Mouse (Mus musculus) cerebellum, postnatal 14 days (tissue): ENCODE results near the gene Fam81a.
A peak's percentile ranks its signal among the peaks of the same experiment; 100 is the strongest.

Source experiments
- DNase-seq, 2 experiments: peaks; one replicate each; pipeline ENCODE4 v3.0.0; 2021; ENCODE audit warnings: mixed read lengths in 2 of 2

The Fam81a gene

GRCm38 (mm10) chr9:70108151-70108550 is 34.2 kb downstream of the Fam81a start:
- DNase-seq: no peak

DNA sequence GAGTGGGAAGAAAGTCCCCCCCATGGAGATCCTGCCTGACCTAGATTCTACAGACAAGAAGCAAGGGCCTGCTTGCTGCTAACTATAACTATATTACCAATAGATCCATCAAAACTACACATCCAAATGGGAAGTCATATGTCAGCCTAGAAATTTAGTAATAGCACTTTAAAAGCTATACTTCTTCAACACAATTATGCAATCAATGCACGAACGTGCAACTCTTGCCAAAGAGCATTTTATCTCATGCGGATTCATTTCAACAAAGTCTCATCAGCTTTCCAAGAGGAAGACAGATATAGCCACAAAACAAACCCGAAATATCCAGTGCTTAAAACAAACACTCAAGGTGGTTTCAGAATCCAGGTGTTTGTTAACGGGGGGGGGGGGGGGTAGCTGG is 36.8 kb downstream of the Fam81a start:
- no peak for DNase-seq

DNA sequence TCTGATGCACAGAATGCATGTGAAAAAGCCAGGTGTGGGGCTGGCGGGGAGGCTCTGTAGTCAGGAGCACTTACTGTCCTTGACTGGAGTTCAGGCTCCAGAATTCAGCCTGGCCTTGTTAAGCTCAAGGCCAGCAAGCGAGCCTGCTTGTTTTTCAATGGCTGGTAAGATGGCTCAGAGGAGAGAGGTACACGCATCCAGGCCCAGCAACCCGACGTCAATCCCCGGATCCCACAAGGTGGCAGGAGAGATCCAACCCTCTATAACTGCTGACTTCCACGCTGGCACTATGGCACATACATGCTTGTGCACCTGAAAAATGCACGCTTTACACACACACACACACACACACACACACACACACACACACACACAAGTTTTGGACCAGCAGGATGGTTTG is 39.3 kb downstream of the Fam81a start:
- no peak for DNase-seq

- DNase-seq: no peak
Measured at GRCm38 (mm10) chr9:70097542-70097941, 44.8 kb downstream of the Fam81a start.

- no peak for DNase-seq
Measured at GRCm38 (mm10) chr9:70095016-70095415, 47.3 kb downstream of the Fam81a start.

GRCm38 (mm10) chr9:70090541-70090940 is 51.8 kb downstream of the Fam81a start:
- DNase-seq: peak; percentile 72 to 78

DNA sequence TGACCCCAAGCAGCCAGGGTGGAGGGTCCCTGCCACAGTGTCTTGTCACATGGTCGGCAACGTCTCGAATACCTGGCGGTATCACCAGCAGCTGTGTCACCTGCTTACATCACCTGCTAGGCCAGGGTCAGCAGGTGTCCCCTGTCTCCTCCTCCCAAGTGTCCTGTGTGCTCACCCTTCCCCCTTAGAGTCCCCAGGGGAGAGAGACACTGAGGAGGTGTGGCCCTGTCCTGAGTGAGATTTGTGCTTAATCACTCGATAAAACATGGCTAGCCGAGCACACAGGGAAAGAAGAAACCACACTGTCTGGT is 53.6 kb downstream of the Fam81a start:
- DNase-seq: no peak

DNA sequence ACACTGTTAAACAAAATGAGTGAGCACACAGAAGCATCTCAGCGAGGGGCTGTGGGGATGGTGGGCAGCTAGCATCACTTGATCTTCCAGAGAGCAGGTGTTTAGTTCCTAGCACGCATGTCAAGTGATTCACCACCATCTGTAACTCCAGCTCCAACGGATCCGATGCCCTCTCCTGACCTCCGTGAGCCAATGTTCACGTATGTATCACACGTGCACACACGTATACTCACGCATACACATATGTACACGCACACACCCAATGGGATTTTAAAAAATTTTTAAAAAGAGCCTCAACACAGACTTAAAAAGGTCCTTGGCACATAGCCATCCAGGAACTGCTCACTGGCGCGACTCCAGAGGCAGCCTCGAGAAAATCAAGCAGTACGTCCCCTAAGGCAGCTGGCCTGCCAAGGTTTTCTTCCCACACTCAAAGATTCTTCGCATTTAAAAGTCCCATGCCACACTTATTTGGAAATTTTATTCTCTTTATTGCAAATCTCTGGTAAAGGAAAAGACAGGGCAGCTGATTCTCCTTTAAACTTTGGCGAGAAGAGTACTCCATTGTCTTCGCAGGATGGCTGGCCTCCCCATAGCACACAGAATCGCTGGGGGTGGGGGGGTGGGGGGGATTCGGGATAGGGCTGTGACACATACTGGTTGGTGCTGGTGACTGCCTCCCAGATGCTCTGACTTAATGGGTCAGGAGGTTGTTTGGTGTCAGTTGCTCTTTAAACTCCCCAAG is 54.1 kb downstream of the Fam81a start:
- DNase-seq: peak; percentile 43 to 58

- DNase-seq: no peak
Measured at GRCm38 (mm10) chr9:70087379-70087778, 55.0 kb downstream of the Fam81a start.

DNA sequence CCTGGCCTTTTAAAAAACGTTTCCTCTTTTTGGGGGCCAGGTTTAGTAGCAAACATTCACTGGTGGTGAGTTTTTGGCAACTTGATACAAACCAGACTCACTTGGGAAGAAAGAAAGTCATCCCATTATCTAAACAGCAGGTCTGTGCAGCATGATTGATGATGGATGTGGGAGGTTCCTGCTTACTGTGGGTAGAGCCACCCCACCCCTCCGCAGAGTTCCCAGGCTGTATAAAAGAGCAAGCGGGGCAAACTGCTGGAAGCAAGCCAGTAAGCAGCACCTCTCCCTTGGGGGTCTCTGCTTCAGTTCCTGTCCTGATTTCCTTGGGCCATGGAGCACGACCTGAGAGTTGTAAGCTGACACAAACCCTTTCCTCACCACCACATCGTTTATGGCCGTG is 56.3 kb downstream of the Fam81a start:
- DNase-seq: no peak

GRCm38 (mm10) chr9:70084107-70084506 is 58.3 kb downstream of the Fam81a start:
- peak; percentile 78 to 83 for DNase-seq

DNA sequence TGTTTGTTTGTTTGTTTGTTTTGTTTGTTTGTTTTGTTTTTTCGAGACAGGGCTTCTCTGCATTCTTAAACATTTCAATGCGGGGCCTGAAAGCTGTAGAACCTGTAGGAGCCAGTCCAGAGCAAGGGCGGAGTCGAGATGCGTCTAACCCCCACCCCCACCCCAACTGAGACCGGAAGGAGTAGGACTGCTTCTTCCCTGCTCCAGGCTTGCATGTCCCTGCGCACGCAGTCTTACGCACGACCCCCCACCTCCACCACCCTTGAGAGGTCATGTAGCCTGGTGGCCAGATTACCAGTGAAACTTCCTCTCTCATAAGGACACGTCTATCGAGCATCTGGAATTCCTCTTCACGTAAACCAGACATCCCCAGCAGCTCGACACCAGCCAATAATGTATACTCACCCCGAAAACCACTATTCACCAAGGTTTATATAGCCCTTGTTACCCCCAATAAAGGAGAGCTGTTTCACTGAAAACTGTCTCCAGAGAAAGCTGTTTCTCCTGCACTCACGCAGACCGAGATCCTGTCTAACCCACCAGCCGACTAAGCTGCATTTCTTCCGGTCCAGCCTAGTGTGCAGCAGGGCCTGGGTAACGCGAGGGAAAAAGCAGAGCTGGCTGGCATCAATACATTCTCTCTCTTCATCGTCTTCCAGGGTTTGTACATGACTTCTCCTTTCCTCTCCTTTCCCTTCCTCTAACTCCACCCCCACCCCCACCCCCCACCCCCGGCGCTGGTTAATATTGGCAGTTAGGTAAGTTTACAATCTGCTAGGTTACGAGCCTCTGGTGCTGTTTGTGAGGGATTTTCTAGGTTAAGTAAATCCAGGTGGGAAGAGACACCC is 59.8 kb downstream of the Fam81a start:
- DNase-seq: no peak

DNA sequence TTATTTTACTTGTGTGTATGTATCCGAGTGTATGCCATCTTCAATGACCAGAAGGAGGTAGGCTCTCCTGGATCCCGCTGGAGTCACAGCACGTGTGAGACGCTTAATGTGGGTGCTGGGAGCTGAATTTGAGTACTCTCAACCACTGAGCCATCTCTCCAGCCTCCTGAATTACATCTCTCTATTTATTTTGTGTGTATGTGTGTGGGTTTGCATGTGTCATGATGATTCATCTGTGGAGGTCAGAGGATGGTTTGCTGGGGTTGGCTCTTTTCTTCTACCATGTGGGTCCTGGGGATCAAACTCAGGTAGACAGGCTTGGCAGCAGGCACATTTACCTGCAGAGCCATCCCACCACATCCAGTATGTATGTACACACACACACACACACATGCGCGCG is 60.6 kb downstream of the Fam81a start:
- DNase-seq: no peak

- no peak for DNase-seq
Measured at GRCm38 (mm10) chr9:70080976-70081375, 61.4 kb downstream of the Fam81a start.

DNA sequence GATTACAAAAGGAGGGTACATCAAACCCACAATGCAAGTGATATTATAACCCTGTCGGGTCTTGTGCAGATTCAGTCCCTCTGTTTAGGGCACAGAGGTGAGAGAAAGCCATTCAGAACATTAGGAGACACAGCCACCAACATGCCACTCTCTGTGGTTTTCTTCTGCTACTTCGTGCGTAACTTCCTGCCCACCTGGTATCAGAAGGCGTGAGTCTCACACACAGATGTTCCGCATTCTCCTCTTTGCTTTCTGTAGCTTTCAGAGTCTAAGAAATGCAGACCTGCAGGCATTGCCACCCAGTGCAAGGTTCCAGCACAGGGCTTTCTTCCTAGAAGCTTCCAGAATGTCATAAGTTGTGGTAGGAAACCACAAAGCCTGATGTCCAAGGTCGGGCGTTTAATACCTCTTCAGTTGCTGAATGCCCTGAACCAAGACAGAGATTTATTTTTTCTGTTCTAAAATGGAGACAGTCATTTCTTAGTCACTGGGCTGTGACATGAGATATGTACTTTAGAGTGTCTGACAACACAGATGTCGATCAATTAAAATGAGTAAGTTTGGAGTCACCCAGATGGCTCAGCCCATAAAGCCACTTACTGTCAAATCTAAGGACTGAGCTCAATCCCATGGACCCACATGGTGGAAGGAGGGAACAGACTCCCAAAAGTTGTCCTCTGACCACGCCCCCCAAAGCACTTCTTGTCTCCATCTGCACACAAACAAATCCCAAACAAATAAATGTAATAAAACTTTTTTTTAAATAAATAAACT is 62.1 kb downstream of the Fam81a start:
- DNase-seq: no peak

- DNase-seq: no peak
Measured at GRCm38 (mm10) chr9:70078034-70078433, 64.3 kb downstream of the Fam81a start.

- no peak for DNase-seq
Measured at GRCm38 (mm10) chr9:70077170-70077569, 65.2 kb downstream of the Fam81a start.

DNA sequence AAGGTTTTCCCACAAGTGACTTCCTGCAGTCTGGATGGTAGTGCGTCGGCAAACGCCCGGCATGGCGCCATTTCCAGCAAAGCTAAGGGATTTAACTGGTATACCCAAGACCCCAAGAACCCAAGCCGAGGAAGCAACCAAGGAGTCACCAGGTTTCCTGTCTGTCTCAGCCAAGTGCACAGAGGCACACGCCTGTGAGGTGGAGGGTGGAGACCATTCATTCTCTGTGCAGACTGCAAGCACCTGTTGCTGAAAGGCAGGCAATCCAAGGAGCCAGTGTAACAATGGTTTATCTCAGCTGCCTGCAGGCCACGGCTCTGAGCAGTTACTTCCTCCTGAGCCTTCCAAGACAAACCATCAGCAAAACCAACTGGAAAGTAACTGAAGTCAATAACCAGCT is 70.0 kb downstream of the Fam81a start:
- no peak for DNase-seq

- DNase-seq: no peak
Measured at GRCm38 (mm10) chr9:70069961-70070435, 72.4 kb downstream of the Fam81a start.

DNA sequence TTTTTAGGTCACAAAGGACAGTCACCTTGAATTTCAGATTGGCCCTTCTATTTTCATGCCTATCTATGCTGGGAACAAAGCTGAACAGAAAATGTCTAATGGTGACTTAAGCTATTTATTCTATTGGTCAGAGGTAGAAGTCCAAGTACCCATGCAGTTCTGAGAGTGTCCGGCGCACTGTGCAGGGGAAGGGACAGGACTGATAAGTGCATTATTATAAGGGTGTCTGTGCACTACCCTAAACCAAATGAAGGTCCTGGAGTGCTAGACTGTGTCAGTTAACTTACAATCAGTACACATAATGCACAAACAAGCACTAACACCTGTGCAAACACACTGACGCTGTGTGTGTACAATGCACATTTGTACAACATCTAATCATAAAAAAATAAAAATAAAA is 74.9 kb downstream of the Fam81a start:
- DNase-seq: no peak

- DNase-seq: no peak
Measured at GRCm38 (mm10) chr9:70062012-70062411, 80.3 kb downstream of the Fam81a start.

- DNase-seq: no peak
Measured at GRCm38 (mm10) chr9:70053411-70053810, 88.9 kb downstream of the Fam81a start.

DNA sequence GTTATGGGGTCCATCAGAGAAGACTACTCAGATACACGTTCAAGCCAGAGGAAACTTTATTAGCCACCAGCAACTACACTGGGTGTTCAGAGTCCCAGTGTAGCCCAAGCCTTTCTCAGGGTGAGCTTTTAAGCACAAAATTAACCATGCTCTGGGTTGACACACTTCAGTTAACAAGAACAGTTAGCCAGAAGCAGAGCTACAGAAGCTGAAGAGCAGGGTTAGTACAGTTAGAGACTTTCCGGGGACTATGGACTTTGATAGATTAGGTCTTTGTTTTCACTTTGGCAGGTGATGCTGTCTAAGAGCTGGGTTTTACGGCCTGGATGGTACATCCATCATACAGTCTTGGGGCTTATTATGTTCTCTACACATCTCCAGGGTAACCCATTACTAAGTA is 89.6 kb downstream of the Fam81a start:
- no peak for DNase-seq

DNA sequence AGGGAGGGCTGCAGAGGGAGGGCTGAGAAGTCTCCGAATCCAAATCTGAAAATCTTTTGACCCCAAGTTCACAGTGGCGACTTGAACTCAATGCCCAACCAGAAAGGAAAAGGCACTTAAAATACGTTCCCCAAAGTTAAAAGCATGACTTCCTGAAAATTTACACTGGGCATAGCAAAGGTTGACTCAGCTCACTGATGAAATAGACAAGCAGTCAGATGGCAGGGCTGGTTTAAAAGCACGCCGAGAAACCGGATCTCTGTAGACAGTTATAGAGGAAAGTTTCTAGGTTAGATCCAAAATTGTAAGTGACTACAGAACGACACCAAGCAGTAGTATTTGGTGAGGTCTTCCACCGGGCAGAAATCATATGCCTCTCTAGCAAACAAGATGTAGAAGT is 92.5 kb downstream of the Fam81a start:
- DNase-seq: no peak
